Mouse (Mus musculus) layer of hippocampus, postnatal 10 days (tissue): ENCODE measurements around the gene Aldh18a1. TPM values are rescaled to one million over a fixed set of nuclear protein-coding genes. Genes with fewer than 3 reads are reported as not detected.

ENCODE experiments used
- DNase-seq, 2 experiments: peaks; one replicate each; pipeline ENCODE4 v3.0.0; 2021; ENCODE audit warnings: low spot score in 2 of 2
- total RNA-seq, 2 experiments: library from RNA; stranded (reverse); gene quantifications; 2 replicates each; pipeline ENCODE4 v1.2.3; 2021

Aldh18a1 gene
- total RNA-seq, 2 experiments from 2014 or later = 25.8 to 27.9 TPM

DNA sequence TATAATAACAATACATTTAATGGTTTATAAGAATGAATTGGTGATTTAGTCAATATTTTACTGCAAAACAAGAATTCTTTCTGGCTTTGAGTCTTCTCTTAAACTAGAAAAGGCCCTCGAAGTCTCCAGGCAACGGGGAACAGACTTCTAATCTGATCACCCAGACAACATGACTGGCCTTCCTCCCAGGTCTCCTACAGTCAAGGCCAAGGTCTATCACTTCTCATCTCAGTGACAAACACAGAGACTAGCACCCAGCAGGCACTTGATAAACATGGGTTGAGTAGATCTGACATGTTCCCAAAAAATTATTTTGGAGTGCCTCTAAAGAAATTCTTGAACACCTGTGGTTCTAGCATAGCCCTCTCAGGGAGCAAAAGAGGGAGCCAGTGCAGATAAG, 57.9 kb downstream of the Aldh18a1 start:
- no peak for DNase-seq

GRCm38 (mm10) chr19:40528254-40528653, 60.0 kb downstream of the Aldh18a1 start:
- no peak for DNase-seq

DNA sequence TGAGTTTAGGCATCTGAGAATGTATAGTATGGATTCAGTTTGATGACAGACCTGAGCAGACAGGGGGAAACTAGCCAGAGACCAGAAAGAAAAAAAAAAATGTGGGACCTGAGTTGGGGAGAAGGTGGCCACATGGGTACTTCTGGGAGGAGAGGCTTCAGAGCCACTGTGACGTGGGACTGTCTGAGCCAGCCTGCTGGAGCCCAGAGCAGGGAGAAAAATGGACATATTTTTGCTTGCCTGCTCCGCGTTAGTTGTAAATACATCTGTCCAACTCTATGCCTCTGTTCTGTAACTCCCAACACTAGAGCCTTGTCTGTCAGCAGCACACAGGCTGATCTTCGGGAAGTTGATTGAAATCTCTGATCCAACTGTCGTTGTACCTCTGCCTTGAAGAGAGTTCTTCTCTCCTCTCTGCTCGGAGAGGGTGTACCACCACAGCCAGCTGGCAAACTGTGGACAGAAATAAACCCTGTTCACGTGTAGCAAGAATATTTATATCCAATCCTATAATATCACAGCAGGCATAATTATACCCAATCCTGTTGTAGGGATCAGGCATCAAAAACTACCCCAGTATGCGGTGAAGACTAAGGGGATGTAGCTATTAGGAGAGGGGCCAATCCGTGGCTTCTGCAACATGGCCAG, 61.8 kb downstream of the Aldh18a1 start:
- DNase-seq = no peak

DNA sequence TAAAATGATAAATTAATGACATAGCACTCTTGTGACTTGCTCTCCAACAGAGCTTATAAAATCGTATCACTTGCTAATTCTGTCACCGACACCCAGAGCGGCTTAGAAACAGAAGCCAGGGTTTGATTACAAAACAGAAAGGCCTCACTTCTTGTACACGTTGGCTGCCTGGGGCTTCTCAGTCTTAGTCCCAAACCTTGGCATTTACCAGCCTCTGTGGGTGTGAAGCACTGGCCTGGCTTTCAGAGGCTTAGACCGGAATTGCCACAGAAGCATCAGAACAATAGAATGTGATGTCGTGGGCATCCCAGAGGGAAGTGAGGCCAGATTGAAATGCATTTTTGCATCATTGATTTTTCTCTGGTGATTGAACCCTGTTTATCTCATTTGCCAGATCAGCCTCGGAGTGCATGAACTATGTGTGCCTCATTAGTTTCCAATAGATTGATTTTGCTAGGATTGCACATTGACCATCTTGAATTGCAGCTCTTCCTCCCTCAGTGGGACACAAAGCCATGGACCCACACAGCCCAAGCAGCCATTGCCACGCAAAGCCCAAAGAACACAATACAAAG, 64.7 kb downstream of the Aldh18a1 start:
- no peak for DNase-seq

- DNase-seq = no peak
Measured at GRCm38 (mm10) chr19:40520403-40520802, 67.9 kb downstream of the Aldh18a1 start.

GRCm38 (mm10) chr19:40518706-40519105, 69.6 kb downstream of the Aldh18a1 start:
- DNase-seq = no peak

DNA sequence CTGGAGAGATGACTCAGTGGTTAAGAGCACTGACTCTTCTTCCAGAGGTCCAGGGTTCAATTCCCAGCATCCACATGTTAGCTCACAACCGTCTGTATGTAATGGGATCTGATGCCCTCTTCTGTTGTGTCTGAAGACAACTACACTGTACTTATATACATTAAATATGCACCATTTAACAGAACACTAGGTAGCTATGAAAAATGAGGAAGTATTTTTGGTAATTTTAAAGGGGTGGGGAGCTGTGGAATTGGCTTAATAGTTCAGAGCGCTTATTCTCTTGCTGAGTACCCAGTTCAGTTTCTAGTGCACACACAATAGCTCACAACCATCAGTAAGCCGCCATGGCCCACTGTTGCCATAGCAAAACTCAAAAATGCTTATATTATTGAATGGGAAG, 72.7 kb downstream of the Aldh18a1 start:
- no peak for DNase-seq

DNA sequence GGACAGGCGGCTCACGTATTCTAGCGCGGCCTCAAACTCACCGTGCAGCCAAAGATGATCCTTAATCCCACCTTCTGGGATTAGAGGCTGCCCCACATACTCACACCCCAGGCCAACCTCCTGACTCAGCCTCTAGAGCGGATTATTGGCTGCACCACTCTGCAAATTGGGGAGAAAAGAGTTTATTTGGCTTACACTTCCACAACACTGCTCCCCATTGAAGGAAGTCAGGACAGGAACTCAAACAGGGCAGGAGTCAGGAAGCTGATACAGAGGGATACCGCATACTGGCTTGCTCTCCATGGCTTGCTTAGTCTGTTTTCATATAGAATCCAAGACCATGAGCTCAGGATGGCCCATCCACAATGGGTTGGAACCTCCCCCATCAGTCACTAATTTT, 73.9 kb downstream of the Aldh18a1 start:
- no peak for DNase-seq

GRCm38 (mm10) chr19:40513632-40514078, 74.6 kb downstream of the Aldh18a1 start, which contains the start of gene Sorbs1:
Gene Sorbs1, minus strand, starts transcription at chr19:40513779.
- DNase-seq = peak; percentile 92 to 96

GRCm38 (mm10) chr19:40512500-40513421, 75.5 kb downstream of the Aldh18a1 start:
- DNase-seq = peak; percentile 44 to 57

DNA sequence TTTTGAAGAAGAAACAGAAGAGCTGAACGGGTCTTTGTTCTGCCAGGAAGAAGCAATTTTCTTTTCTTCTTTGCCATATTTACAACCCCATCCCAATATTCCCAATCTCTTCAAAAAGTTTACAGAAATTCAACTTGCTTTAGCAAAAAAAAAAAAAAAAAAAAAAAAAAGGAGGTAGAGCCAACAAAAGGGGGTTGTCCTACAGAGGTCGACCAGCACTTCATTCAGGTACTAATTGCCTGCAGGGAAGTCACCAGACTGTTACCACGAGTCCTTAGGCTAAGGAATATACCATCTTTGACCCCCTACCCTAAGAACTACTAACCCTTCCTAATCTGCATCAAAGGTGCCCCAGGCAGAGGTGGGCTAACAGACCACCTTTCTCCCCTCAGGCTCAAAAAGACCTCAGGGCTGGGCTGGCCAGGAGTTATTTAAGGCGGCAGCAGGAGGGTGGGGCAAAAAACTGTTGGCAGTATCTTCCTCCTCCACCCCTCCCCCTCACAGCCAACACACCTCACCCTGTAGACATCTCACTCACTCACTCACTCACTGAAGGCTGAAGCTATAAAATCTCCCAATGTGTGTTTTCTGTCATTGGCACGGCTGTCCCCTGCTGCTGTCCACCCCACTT, 76.5 kb downstream of the Aldh18a1 start:
- no peak for DNase-seq

- no peak for DNase-seq
Measured at GRCm38 (mm10) chr19:40511100-40511439, 77.2 kb downstream of the Aldh18a1 start.

DNA sequence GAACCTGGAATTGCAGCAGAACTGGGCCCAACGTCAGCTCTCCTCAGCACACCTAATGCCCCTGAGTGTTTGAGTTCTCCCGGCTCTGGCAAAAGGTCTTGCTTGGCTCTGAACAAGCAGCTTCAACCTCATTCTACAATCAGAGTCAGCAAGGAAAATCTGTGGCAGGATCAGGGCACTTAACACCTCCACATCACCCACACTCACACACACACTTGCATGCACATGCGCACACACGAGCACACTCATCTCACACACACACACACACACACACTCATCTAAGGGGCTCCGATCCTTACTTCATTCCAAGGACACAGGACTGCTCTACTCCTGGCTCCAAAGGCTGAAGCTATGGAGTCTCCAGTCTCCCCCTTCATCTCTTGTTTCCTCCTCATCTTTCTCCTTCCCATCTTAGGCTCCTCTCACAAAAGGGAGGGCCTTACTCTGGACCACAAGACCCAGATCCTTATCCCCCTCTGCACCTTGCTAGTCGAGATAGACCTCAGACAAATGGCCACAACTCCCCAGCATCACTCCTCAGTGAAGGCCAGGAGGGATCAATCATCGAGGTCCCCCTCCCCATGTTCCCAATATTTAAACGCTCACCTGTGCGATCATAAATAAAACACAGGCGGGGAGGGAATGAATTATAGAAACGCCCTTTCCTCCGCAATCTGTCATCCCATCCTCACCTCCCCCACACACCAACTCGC, 77.7 kb downstream of the Aldh18a1 start:
- DNase-seq = no peak

GRCm38 (mm10) chr19:40509274-40509673, 79.0 kb downstream of the Aldh18a1 start:
- no peak for DNase-seq

DNA sequence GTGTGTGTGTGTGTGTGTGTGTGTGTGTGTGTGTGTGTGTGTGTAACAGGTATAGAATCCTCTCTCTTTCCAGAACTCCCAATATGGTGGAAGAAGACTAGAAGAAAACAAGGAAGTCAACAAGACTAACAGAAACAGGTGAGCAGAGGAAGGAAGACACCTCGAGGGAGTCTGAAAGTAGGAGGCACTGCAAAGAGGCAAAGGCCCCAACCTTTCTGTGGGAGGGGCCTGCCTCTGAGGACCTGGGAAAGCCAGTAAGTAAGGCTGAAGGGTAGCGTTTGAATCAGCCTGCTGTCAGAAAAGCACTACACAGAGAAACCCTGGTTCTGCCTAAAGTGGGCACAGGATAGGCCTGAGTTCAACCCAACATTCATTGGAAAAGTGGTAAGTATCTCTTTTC, 79.4 kb downstream of the Aldh18a1 start:
- DNase-seq = no peak

GRCm38 (mm10) chr19:40506965-40507364, 81.3 kb downstream of the Aldh18a1 start:
- no peak for DNase-seq

DNA sequence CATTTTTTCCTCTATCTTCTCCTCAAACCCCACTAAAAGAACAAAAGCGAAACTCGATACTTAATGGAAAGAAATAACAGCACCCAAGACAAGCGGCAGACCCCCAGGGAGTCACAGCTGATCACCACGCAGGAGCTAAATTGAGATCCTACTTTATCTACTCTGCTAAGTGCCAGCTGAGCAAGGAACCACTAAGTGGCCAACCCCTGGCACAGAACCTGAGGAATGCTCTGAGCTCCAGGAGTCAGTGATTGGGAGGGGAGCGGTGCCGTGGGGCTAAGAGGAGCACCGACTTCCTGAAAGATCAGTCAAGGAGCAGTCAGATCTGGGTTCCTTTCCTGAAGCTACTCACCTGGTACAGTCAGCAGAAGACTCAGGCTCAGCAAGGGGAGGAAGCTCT, 83.9 kb downstream of the Aldh18a1 start:
- no peak for DNase-seq
